Mouse (Mus musculus) E14TG2a.4 (cell line): ENCODE measurements around the gene Ccdc87.

Experiments used
- CTCF ChIP-seq: conservative IDR thresholded peaks from 2 replicates; pipeline ENCODE4 v1.5.1; 2014; ENCODE audit warnings: low read length
- POU5F1 ChIP-seq: IDR thresholded peaks from 2 replicates; pipeline ENCODE4 v1.6.1; 2014; ENCODE audit warnings: low read length, borderline replicate concordance

GRCm38 (mm10) chr19:4838526-4839140 is 533 bp upstream of the Ccdc87 start:
- TF ChIP-seq CTCF, result no peak
- TF ChIP-seq POU5F1, result no peak
